Mouse (Mus musculus) heart, embryonic 11.5 days (tissue): ENCODE results near the gene Mettl15. TPM values are rescaled to one million over a fixed set of nuclear protein-coding genes. Genes with fewer than 3 reads are reported as not detected.

ENCODE experiments used
- ATAC-seq: fragments of 200-750 bp; cut with Nextera tagmentation; replicated peaks from 2 replicates; pipeline ENCODE4 v1.8.0; 2017; ENCODE audit warnings: moderate library complexity; ENCODE audit not compliant: insufficient number of reproducible peaks, low FRiP score, low TSS enrichment
- H3K27ac ChIP-seq: fragments of 300-500 bp; sonication (generic); 2 replicates; pipeline ENCODE4 v1.5.1; 2014; ENCODE audit warnings: mild to moderate bottlenecking, low read depth, low read length
- H3K27me3 ChIP-seq: fragments of 300-500 bp; sonication (generic); 2 replicates; pipeline ENCODE4 v1.6.1; 2014; ENCODE audit warnings: mild to moderate bottlenecking, low read length, mixed read lengths; ENCODE audit not compliant: control insufficient read depth, insufficient read depth
- H3K36me3 ChIP-seq: fragments of 300-500 bp; sonication (generic); 2 replicates; pipeline ENCODE4 v1.6.1; 2014; ENCODE audit warnings: mild to moderate bottlenecking, low read length, moderate library complexity, mixed read lengths; ENCODE audit not compliant: control insufficient read depth, insufficient read depth
- H3K4me1 ChIP-seq: fragments of 300-500 bp; sonication (generic); 2 replicates; pipeline ENCODE4 v1.6.1; 2014; ENCODE audit warnings: low read length; ENCODE audit not compliant: control insufficient read depth, insufficient read depth
- H3K4me2 ChIP-seq: fragments of 300-500 bp; sonication (generic); 2 replicates; pipeline ENCODE4 v1.6.1; 2014; ENCODE audit warnings: mild to moderate bottlenecking, moderate library complexity
- H3K4me3 ChIP-seq: fragments of 300-500 bp; sonication (generic); 2 replicates; pipeline ENCODE4 v1.5.1; 2014; ENCODE audit warnings: low read depth, low read length
- H3K9ac ChIP-seq: fragments of 300-500 bp; sonication (generic); 2 replicates; pipeline ENCODE4 v1.6.1; 2014; ENCODE audit warnings: mild to moderate bottlenecking, low read depth, low read length, moderate library complexity
- H3K9me3 ChIP-seq: fragments of 300-500 bp; sonication (generic); replicated peaks from 2 replicates; pipeline ENCODE4 v1.6.1; 2016; ENCODE audit warnings: low read length; ENCODE audit not compliant: control insufficient read depth
- WGBS: fragments of 180-500 bp; shearing (Covaris S2); extraction: QIAGEN DNeasy Blood & Tissue Kit; methylation state at CpG from one replicate; pipeline ENCODE4 v1.1.7; 2014; ENCODE audit not compliant: insufficient replicate concordance; 5-methylcytosine and 5-hydroxymethylcytosine counted together
- polyA plus RNA-seq: library from polyadenylated mRNA; unstranded; fragments of >200 nt; fragmentation: Nextera tagmentation; extraction: Ambion mirVana; gene quantifications from 2 replicates; pipeline ENCODE4 v1.2.1, GENCODE M21; 2014

Mettl15 gene
- 14.8 and 16.2 TPM in 2 replicates for polyA plus RNA-seq

- 0 out of 2 replicates have a peak, but pooled peaks cover 6% of the 10 kb centered on the region for H3K4me1 ChIP-seq
- under 1% methylated on average over 51 of the region's 51 CpGs for whole genome bisulfite sequencing
- H3K9ac ChIP-seq = peak within 1 kb of the TSS; percentile 85
- H3K9me3 ChIP-seq = no peaks in the 10 kb centered on the region
- peak within 1 kb of the TSS; percentile 76 for H3K4me2 ChIP-seq
- no peaks in the 10 kb centered on the region for H3K27me3 ChIP-seq
- no peaks in the 10 kb centered on the region for H3K36me3 ChIP-seq
- peak; percentile 98 for ATAC-seq
- H3K27ac ChIP-seq = peak within 1 kb of the TSS; percentile 77; the same call in 1 of the 2 replicates
- H3K4me3 ChIP-seq = peak within 1 kb of the TSS; percentile 84
Observed at GRCm38 (mm10) chr2:109280600-109281340, at the start of gene Mettl15, which contains the start of gene Kif18a. TSS of gene Mettl15 (minus strand) at chr2:109280748. TSS of gene Kif18a (plus strand) at chr2:109280738.

GRCm38 (mm10) chr2:109311369-109311768 lies 30.8 kb upstream of the Mettl15 start:
- Histone ChIP-seq H3K9ac (no peak overlapping the region), H3K36me3 (peaks cover 4% of the 10 kb centered on the region), H3K9me3 (no peaks in the 10 kb centered on the region), H3K4me1 (no peaks in the 10 kb centered on the region), H3K4me2 (no peak overlapping the region), H3K27ac (no peak overlapping the region), H3K27me3 (no peaks in the 10 kb centered on the region), H3K4me3 (no peak overlapping the region)
- ATAC-seq = no peak
- WGBS = 92% methylated on average over 5 of the region's 5 CpGs

- no peaks in the 10 kb centered on the region; the same call in 1 of the 2 replicates for H3K36me3 ChIP-seq
- H3K4me1 ChIP-seq = no peaks in the 10 kb centered on the region
- no peak overlapping the region for H3K4me2 ChIP-seq
- H3K27me3 ChIP-seq = no peaks in the 10 kb centered on the region
- no peak for ATAC-seq
- no peak overlapping the region for H3K4me3 ChIP-seq
- no peak overlapping the region for H3K9ac ChIP-seq
- H3K9me3 ChIP-seq = no peaks in the 10 kb centered on the region
- H3K27ac ChIP-seq = no peak overlapping the region
Observed at GRCm38 (mm10) chr2:109303638-109304037, 23.1 kb upstream of the Mettl15 start.

- WGBS = 90% methylated on average over 3 of the region's 3 CpGs
- Histone ChIP-seq H3K4me2 (no peak overlapping the region), H3K4me3 (no peak overlapping the region), H3K9ac (no peak overlapping the region), H3K36me3 (no peaks in the 10 kb centered on the region), H3K27me3 (no peaks in the 10 kb centered on the region), H3K27ac (no peak overlapping the region), H3K4me1 (no peaks in the 10 kb centered on the region), H3K9me3 (no peaks in the 10 kb centered on the region)
- no peak for ATAC-seq
Observed at GRCm38 (mm10) chr2:109302234-109302633, 21.7 kb upstream of the Mettl15 start.

GRCm38 (mm10) chr2:109298160-109298559 lies 17.6 kb upstream of the Mettl15 start:
- no peaks in the 10 kb centered on the region for H3K9me3 ChIP-seq
- H3K9ac ChIP-seq = no peak overlapping the region
- no peak overlapping the region for H3K4me2 ChIP-seq
- H3K4me3 ChIP-seq = no peak overlapping the region
- no peaks in the 10 kb centered on the region for H3K27me3 ChIP-seq
- ATAC-seq = no peak
- H3K27ac ChIP-seq = no peak overlapping the region
- 0 out of 2 replicates have a peak, but pooled peaks cover 2% of the 10 kb centered on the region for H3K36me3 ChIP-seq
- no peaks in the 10 kb centered on the region for H3K4me1 ChIP-seq
- WGBS = 92% methylated on average over 1 of the region's 1 CpGs

- Histone ChIP-seq H3K27ac (no peak overlapping the region), H3K4me2 (no peak overlapping the region), H3K27me3 (no peaks in the 10 kb centered on the region), H3K36me3 (peaks cover 6% of the 10 kb centered on the region; the same call in 1 of the 2 replicates), H3K4me3 (no peak overlapping the region), H3K9me3 (no peaks in the 10 kb centered on the region), H3K9ac (no peak overlapping the region), H3K4me1 (no peaks in the 10 kb centered on the region)
- no peak for ATAC-seq
- 82% methylated on average over 5 of the region's 5 CpGs for WGBS
Observed at GRCm38 (mm10) chr2:109296264-109296663, 15.7 kb upstream of the Mettl15 start.

- H3K4me2 ChIP-seq = no peak overlapping the region
- H3K4me3 ChIP-seq = no peak overlapping the region
- H3K27ac ChIP-seq = no peak overlapping the region
- ATAC-seq = no peak
- 94% methylated on average over 6 of the region's 6 CpGs for WGBS
- H3K9ac ChIP-seq = no peak overlapping the region
- H3K9me3 ChIP-seq = no peaks in the 10 kb centered on the region
- peaks cover 6% of the 10 kb centered on the region; the same call in 1 of the 2 replicates for H3K36me3 ChIP-seq
- H3K4me1 ChIP-seq = no peaks in the 10 kb centered on the region
- no peaks in the 10 kb centered on the region for H3K27me3 ChIP-seq
Observed at GRCm38 (mm10) chr2:109289327-109289726, 8.8 kb upstream of the Mettl15 start.

- WGBS = 78% methylated on average over 3 of the region's 3 CpGs
- H3K27me3 ChIP-seq = no peaks in the 10 kb centered on the region
- no peak overlapping the region for H3K4me2 ChIP-seq
- 0 out of 2 replicates have a peak, but pooled peaks cover 4% of the 10 kb centered on the region for H3K4me1 ChIP-seq
- no peak overlapping the region for H3K9ac ChIP-seq
- ATAC-seq = no peak
- no peak overlapping the region for H3K4me3 ChIP-seq
- H3K36me3 ChIP-seq = no peaks in the 10 kb centered on the region
- H3K27ac ChIP-seq = no peak overlapping the region
- H3K9me3 ChIP-seq = no peaks in the 10 kb centered on the region
Observed at GRCm38 (mm10) chr2:109284121-109284520, 3.6 kb upstream of the Mettl15 start.

- Histone ChIP-seq H3K36me3 (no peaks in the 10 kb centered on the region), H3K27me3 (no peaks in the 10 kb centered on the region), H3K4me1 (0 out of 2 replicates have a peak, but pooled peaks cover 6% of the 10 kb centered on the region), H3K27ac (peak overlapping the region; percentile 77; the same call in 1 of the 2 replicates), H3K4me2 (peak overlapping the region; percentile 76), H3K4me3 (peak overlapping the region; percentile 84), H3K9ac (peak overlapping the region; percentile 85), H3K9me3 (no peaks in the 10 kb centered on the region)
- ATAC-seq = no peak
- WGBS = 0% methylated on average over 1 of the region's 1 CpGs
Observed at GRCm38 (mm10) chr2:109281341-109281690, 768 bp upstream of the Mettl15 start.
